Mouse (Mus musculus) cortical plate, adult 2 months (tissue): ENCODE measurements around the gene 9130213A22Rik.

Source experiments
- CTCF ChIP-seq: fragments of 200-500 bp; IDR thresholded peaks from 2 replicates; pipeline ENCODE4 v1.5.1; 2011; ENCODE audit warnings: mild to moderate bottlenecking, control low read depth, low read length; ENCODE audit not compliant: insufficient read depth; ENCODE audit errors: extremely low read depth
- POLR2A ChIP-seq: fragments of 200-500 bp; IDR thresholded peaks from 2 replicates; pipeline ENCODE4 v1.6.1; 2011; ENCODE audit warnings: mild to moderate bottlenecking, low read length, control low read depth; ENCODE audit not compliant: insufficient read depth; ENCODE audit errors: extremely low read depth

GRCm38 (mm10) chr11:69151004-69151403 is 28.6 kb upstream of the 9130213A22Rik start:
- TF ChIP-seq CTCF = no peak
- TF ChIP-seq POLR2A = no peak
